Mouse (Mus musculus) neural tube, postnatal 0 days (tissue): Measurements from ENCODE around the gene Olfr857. TPM values are rescaled to one million over a fixed set of nuclear protein-coding genes. Genes with fewer than 3 reads are reported as not detected.

Experiments
- polyA plus RNA-seq: library from polyadenylated mRNA; unstranded; fragments of >200 nt; fragmentation: Nextera tagmentation; extraction: Ambion mirVana; gene quantifications from 2 replicates; pipeline ENCODE4 v1.2.1, GENCODE M21; 2015

The Olfr857 gene
- polyA plus RNA-seq, result not detected in 2 replicates

GRCm38 (mm10) chr9:19709133-19709532, at the start of gene Olfr857:
Olfr857 (plus strand) TSS chr9:19709433.

Other genes with a start within 250 kb of the Olfr857 start
- gene Olfr850, start 231.2 kb upstream of the Olfr857 start, polyA plus RNA-seq, result not detected in 2 replicates
- not detected in 2 replicates for gene Olfr851, start 216.1 kb upstream of the Olfr857 start, polyA plus RNA-seq
- gene Olfr853, start 168.4 kb upstream of the Olfr857 start, polyA plus RNA-seq, result not detected in 2 replicates
- not detected in 2 replicates for gene Olfr854, start 142.1 kb upstream of the Olfr857 start, polyA plus RNA-seq
- not detected in 2 replicates for gene Olfr855, start 126.8 kb upstream of the Olfr857 start, polyA plus RNA-seq
- gene Zfp317, start 87.3 kb upstream of the Olfr857 start, polyA plus RNA-seq, result 18.3 and 18.7 TPM in 2 replicates
- not detected in 2 replicates for gene Olfr58, start 70.8 kb downstream of the Olfr857 start, polyA plus RNA-seq
- gene Olfr859, start 95.5 kb downstream of the Olfr857 start, polyA plus RNA-seq, result not detected in 2 replicates
- gene Olfr860, start 140.3 kb downstream of the Olfr857 start, polyA plus RNA-seq, result not detected in 2 replicates
- not detected in 2 replicates for gene Olfr862, start 178.6 kb downstream of the Olfr857 start, polyA plus RNA-seq
- gene Olfr77, start 207.4 kb downstream of the Olfr857 start, polyA plus RNA-seq, result 0.17 and 0.19 TPM in 2 replicates